Mouse (Mus musculus): ENCODE results near the gene Cops6.

The Cops6 gene

DNA sequence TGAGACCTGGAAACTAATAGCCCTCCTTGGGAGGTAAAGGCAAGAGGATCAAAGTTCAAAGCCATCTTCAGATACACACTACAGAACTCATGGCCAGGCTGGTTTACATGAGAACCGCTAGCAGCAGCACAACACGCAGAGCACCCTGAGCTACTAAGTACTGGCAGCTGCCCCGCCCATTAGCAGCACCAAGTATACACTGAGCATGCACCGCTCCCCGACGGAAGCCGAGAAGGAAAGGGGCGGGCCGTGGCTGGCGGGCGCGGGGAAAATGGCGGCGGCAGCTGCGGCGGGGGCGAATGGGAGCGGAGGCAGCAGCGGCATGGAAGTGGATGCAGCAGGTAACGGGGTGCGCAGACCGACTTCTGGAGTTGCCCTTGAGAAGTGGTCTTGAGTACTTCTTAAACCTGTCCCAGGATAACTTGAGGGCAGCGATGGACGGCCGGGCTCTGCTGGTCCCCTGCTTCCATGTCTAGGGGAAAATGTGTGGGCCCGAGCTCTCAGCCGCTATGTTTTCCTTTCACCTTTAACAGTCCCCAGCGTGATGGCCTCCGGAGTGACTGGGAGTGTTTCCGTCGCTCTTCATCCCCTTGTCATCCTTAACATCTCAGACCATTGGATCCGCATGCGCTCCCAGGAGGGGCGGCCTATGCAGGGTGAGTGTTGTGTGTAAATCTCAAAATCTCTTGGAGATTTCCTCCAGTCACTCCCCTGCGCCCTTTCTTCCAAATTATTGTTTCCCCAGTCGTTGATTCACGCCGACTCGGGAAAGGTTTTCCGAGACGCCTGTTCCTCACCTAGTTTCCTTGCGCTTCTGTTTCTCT is at the start of gene Cops6:
Gene Cops6 (plus strand): TSS at position 230 of the 824 bp plus-strand sequence.
- peak; percentile 96 for DNase-seq (ENCODE audit: low spot score)

GRCm38 (mm10) chr5:138116255-138117198 is 44.3 kb upstream of the Cops6 start, which contains the start of gene Zscan21:
Gene Zscan21, plus strand, starts transcription at chr5:138116903.
- DNase-seq (ENCODE audit: low spot score): peak; percentile 93

DNA sequence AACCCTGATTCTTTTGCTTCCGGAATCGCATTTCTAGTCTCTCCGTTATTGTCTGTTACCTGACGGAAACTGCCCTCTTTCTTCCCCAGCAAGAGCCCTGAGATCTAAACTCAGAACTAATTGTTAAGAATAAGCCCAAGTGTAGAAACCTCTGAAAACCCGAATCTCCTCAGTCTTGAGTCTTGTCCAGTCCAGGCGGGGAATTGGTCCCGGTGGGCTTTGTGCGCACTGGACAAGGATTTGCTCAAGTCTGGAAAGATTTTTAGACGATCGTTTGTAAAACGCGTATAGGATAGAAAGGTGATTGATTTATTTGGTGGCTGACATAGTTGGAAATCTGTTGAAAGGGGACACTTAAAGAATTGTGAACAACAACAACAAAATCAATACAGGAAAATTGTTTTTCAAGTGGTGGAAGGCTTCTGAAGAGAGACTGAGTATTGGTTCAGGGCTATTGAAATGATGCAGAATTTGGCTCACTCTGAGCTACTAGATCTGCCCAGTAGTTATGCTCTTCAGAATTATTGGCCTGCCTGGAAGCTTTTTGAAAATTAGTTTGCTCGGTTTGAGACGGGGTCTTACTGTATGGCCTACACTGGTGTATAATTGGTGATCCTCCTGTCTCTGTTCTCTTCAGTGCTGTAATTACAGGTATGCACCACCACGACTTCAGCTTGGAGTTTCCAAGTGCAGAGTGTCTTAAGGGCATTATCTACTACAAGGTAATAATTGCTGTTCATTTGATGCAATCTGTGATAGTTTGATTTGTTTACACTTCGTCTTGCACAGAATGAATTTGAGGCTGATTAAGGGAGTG is 43.5 kb upstream of the Cops6 start:
- peak; percentile 48 for DNase-seq (ENCODE audit: low spot score)

DNA sequence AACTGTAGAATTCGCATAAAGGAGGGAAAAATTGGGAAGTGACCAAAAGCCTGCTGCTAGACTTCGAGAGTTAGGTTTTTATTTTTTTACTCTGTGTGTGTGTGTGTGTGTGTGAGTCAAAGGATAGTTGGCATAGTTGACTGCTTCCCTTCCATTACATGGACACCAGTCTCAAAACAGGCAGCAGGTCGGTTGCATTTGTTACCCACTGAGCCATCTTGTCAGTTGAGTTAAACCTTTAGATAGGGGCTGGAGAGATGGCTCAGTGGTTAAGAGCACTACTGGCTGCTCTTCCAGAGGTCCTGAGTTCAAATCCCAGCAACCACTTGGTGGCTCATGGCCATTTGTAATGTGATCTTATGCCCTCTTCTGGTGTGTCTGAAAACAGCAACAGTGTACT is 42.8 kb upstream of the Cops6 start:
- DNase-seq (ENCODE audit: low spot score): peak; percentile 38

DNA sequence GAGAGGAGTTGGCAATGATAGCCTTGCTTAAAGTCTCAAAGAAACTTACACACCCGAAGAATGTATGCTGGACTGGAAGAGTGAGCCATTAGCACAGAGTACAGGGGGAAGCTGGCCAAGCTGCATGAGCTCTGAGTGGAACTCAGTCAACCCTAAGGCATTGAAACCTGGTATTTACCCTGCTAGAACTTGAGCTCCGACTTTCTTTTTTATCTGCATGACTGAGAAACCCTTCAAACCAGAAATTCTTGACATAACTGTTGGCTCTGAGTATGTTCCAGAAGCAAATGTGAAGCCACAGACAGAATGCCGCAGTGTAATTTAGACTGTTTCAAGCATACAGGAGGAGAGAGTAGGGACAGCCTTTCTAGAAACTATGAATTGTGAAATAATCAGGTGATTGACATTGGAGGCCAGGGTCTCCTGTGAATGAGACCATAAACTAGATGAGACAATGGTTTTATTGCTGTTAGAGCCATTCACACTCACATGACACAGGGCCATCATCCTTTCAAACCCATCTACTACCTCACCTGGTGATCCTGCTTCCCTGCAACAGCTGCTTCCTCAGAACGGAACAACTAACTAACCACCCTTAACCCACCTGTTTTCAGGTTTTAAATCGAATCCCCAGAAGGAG is 28.3 kb upstream of the Cops6 start:
- DNase-seq (ENCODE audit: low spot score): no peak

DNA sequence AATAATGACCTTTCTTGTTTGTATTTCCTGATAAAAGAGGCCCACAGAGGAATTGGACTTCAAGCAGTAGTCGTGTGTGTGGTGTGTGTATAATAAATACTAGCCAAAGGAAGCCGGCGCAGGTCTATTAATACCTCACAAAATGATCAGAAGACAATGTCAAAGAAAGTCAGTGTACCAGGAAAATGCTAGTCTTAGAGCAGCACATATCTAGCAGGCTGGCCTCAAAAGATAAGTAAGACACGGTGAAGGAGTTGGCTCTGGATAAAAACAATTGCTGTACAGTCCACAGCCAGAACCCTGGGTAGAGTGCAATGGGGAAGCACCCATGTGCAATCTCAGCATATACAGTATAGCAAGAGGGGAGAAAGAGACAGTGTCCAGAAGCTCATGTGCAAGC is 23.6 kb upstream of the Cops6 start:
- no peak for DNase-seq (ENCODE audit: low spot score)

DNA sequence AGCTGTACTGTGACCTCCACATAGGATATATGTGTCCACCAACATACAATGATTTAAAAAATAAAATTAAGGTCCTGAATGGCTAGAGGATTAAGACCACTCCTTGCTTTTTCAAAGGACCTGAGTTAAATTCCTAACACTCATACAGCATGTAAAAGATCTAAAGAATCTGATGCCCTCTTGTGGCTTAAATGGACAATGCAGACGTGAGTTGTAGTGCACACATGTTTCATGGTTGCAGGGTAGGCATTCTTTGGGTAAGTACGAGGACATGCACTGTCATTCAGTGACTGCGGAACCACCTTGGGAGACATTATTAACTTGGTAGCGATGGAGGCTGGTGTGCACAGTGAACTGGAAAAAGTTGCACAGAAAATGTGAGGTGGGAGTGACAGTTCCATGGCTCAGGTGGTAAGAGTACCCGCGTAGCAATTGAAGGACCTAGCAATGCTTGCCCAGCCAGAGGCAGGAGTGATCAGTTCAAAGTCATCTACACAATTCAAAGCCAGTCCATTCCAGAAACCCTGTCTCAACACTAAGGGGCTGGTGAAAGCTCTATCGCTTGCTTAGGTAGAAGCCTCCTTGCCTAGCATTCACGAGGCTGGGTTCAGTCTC is 22.8 kb upstream of the Cops6 start:
- DNase-seq (ENCODE audit: low spot score): peak; percentile 75

- DNase-seq (ENCODE audit: low spot score): no peak
Observed at GRCm38 (mm10) chr5:138138585-138138984, 22.3 kb upstream of the Cops6 start.

DNA sequence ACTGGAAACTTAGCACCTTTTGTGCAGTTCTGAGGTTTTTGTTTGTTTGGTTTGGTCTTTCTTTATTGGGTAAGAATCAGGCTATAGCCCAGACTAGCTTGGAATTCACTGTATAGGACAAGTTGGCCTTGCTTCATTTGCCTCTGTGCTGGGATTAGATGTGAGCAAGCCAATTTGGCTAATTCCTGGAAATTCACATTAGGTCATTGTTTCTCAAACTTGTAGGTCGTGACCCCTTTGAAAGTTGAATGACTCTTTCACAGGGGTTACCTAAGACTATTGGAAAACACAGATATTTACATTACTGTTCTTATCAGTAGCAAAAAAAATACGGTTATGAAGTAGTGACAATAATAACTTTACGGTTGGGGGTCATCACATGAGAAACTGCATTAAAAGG is 6.5 kb upstream of the Cops6 start:
- no peak for DNase-seq (ENCODE audit: low spot score)

DNA sequence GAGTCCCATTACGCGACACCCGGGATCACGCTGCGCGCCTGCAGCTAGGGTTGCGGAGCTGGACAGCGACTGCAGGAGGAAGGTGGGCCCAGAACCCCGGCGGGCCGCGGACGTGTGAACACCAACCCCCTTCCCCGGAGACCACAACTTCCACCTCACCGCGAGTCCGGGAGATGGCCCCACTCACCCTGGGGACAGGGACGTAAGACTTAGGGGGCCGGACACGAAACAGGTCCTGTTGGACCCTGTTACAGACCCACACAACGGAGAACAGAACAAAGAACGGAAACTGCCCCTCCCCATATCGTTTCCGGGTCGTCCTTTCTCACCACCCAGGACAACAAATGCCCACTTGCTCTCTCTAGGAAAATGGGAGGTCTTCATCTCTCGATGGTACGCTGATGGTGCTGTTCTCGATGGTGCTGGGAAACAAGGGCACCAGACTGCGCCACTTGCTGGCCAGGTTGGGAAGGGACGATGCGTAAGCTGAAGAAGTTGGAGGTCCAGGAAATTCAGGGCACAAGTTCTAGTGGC is 5.4 kb upstream of the Cops6 start, which contains the start of gene Zfp113:
Gene Zfp113 (minus strand): TSS at position 302 of the 534 bp plus-strand sequence.
- peak; percentile 98 for DNase-seq (ENCODE audit: low spot score)

DNA sequence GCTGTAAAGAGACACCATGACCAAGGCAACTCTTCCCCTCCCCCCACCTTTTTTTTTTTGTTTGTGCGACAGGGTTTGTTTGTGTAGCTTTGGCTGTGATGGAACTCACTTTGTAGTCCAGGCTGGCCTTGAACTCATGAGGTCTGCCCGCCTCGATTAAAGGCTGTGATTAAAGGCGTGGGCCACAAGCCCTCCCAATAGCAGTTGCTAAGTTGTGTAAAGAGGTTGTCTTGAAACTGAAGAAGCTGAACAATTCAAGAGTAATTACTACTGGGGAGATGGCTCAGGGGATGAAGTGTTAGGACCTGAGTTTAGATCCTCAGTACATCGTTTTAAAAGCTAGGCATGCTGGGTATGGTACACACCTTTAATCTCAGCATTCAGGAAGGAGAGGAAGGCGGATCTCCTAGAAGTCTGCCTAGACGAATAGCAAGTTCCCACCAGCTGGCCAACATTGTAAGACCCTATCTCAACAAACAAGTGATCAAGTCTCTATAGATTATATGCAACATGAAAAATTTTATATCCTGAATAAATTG is 578 bp upstream of the Cops6 start:
- no peak for DNase-seq (ENCODE audit: low spot score)

DNA sequence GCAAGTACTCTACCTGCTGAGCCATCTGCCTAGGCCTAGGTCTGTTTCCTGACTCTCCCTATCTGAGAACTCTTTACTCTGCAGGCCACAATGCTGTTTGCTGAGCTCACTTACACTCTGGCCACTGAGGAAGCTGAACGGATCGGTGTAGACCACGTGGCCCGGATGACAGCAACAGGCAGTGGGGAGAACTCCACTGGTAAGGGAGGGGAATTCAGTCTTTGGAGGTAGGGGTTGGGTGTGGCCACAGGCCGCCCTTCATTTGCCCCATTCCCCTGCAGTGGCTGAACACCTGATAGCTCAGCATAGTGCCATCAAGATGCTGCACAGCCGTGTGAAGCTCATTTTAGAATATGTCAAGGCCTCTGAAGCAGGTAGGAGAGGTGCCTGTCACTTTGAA is 2.2 kb downstream of the Cops6 start:
- no peak for DNase-seq (ENCODE audit: low spot score)

- no peak for DNase-seq (ENCODE audit: low spot score)
Observed at GRCm38 (mm10) chr5:138163610-138164009, 2.7 kb downstream of the Cops6 start.

DNA sequence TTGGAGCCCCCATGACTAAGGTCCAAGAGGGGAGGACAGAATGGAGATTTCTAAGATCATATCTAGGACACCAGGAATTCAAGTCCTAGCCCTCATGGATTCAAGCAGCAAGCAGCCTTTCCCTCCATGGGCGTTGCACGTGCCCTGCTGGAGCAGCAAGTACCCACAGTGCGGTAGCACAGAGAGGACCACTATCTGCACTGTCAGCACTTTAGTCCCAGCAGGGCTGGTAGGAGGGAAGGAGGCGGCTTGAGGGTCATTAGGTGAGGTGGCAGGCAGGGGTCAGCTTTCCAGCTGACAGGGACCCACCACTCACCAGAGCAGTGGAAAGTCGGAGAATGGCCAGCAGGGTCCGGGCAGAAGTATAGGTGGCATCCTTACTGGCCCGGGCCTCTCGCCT is 4.7 kb downstream of the Cops6 start:
- no peak for DNase-seq (ENCODE audit: low spot score)

DNA sequence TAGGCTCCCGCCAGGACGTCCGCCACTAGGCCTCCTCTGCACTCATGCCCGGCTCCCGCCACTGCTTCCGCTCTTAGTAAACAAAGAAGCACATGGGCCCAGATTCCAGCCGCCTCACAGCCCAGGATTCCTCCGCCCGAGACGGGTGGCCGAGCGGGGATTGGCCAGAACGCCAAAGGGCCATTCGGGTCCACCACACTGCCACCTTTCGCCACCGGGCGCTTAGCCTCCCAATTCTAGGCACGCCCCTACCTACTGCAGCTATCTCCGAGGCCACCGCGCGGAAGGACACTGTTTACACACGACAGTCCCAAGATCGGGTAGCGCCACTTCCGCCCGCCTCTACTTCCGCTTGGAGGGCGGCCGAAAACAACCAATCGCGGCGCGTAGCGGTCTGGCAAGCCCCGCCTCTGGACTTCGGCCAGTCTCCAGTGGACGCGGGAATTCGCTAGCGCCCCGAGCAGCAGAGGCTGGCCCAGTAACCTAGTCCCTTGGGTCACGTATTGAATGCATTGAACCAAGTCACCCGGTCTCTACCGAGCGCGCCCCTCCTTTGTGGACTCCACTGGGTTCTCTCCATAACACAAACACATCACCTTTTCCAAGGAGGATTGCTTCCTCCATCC is 10.2 kb downstream of the Cops6 start:
- peak; percentile 99 for DNase-seq (ENCODE audit: low spot score)

DNA sequence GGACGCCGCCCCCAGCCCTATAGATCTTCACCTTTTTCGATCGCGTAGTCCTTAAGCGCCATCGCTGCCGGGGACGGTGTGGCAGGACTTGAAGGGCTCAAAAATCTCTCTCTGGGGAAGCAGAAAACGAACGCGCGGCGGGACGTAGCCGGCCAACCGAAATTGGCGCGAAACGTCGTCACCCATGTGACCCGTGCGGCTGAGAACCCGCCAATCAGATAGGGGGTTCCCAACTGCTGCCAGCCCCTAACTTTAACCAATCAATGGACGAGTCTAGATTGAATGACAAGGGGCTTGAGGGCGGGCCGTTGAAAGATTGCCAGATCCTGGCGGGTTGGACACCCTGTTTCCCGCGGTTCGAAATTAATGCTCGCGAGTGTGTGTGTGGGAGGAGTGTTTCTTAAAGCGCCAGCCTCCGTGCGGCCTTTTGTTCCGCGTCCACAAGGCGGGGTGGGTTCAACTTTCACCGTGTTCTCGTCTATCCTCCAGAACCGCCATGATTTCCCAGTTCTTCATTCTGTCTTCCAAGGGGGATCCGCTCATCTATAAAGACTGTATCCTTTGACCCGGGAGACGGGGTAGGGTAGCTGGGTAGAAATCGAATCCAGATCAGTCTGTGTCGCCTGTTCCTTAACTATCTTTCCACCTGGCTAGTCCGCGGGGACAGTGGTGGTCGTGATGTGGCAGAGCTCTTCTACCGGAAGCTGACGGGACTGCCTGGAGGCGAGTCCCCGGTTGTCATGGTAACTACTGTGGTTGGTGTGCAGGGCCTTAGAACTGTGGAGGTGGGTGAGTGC is 11.0 kb downstream of the Cops6 start, which contains the start of the genes Ap4m1 and Mcm7:
Gene Ap4m1 (plus strand): TSS at position 308 of the 797 bp plus-strand sequence.
Gene Mcm7 (minus strand): TSS at position 728 of the 797 bp plus-strand sequence.
- DNase-seq (ENCODE audit: low spot score): peak; percentile 100

- DNase-seq (ENCODE audit: low spot score): peak; percentile 79
Observed at GRCm38 (mm10) chr5:138173217-138173616, 12.3 kb downstream of the Cops6 start.

GRCm38 (mm10) chr5:138186950-138187638 is 26.2 kb downstream of the Cops6 start, which contains the start of the genes Taf6 and Cnpy4:
Gene Taf6, minus strand, starts transcription at chr5:138187451.
Gene Cnpy4, plus strand, starts transcription at chr5:138187485.
- peak; percentile 97 for DNase-seq (ENCODE audit: low spot score)
